Mouse (Mus musculus): Measurements from ENCODE around the gene Syce1l. TPM values are rescaled to one million over a fixed set of nuclear protein-coding genes. Genes with fewer than 3 reads are reported as not detected.

Gene Syce1l
- polyA plus RNA-seq, 1 experiment from 2014 or later = not detected

DNA sequence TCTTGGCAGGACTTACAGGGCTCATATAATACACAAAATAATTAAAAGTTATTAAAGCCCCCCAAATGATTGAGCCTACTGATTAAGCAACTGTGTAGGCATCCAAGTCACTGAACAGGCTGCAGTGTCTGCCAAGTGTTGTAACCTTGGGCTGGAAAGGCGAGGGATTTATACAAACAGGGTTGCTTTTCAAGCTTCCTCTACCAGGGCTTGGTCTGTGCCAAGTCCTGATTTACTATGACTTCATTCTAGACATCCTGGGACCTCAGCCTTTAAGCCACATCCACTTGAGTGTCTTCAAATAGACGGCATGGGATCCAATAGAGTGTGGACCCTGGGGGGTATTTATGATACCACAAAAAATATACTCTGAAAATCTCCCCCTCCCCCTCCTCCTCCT, 32.3 kb downstream of the Syce1l start:
- WGBS (ENCODE audit: insufficient replicate concordance) = 63% methylated on average over 2 of the region's 2 CpGs
- H3K4me2 ChIP-seq = no peak overlapping the region
- H3K9ac ChIP-seq = no peak overlapping the region
- H3K27ac ChIP-seq = no peak overlapping the region
- no peak overlapping the region for H3K4me3 ChIP-seq (replicated peaks)
- DNase-seq (no peak), ATAC-seq (ENCODE audit: low read depth) (no peak)
- no peaks in the 10 kb centered on the region for H3K9me3 ChIP-seq (replicated peaks)
- H3K36me3 ChIP-seq = no peaks in the 10 kb centered on the region
- no peaks in the 10 kb centered on the region for H3K27me3 ChIP-seq
- H3K4me1 ChIP-seq (replicated peaks) = no peaks in the 10 kb centered on the region

DNA sequence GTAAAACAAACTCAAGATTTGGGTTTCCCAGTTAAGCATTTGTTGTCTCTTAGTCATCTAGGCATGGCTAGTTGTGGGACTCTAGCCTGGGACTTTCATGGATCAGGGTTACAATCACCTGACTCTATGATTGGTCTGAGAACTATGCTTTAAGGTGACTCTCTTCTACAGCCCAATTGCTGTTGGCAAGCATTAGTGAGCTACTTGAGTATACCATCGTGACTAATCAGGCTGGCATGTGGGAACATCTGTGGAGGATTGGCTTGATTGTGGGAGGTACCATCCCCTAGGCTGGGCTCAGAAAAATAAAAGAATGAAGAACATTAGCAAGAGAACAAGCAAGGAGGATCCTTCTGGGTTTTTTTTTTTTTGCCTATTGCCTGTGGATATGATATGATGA, 33.8 kb downstream of the Syce1l start:
- DNase-seq = no peak
- WGBS (ENCODE audit: insufficient replicate concordance) = 63% methylated on average over 1 of the region's 1 CpGs
- Histone ChIP-seq H3K36me3 (no peaks in the 10 kb centered on the region), H3K4me3 (replicated peaks) (no peak overlapping the region), H3K9me3 (replicated peaks) (no peaks in the 10 kb centered on the region), H3K27ac (no peak overlapping the region), H3K4me1 (replicated peaks) (no peaks in the 10 kb centered on the region), H3K4me2 (no peak overlapping the region), H3K27me3 (no peaks in the 10 kb centered on the region), H3K9ac (no peak overlapping the region)
- no peak for ATAC-seq (ENCODE audit: low read depth)

DNA sequence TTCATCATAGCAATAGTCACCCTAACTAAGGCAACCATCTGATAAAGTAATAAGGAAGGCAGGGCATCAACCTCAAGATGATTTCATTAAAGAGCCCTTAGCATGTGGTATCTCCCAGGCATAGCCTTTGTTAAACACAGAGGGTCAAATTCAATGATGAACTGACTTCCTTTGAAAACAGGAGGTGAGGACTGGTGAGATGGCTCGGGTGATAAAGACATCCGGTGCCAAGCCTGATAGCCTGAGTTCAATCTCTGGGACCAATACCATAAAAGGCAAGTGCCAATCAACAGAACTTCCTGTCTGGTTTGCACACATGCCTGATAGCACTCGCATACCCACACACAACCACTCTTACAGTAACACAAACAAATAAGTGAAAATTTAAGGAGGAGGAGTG, 36.3 kb downstream of the Syce1l start:
- H3K27me3 ChIP-seq = no peaks in the 10 kb centered on the region
- no peak overlapping the region for H3K27ac ChIP-seq
- ATAC-seq (ENCODE audit: low read depth) = no peak
- H3K4me3 ChIP-seq (replicated peaks) = no peak overlapping the region
- H3K4me1 ChIP-seq (replicated peaks) = no peaks in the 10 kb centered on the region
- WGBS (ENCODE audit: insufficient replicate concordance) = 6% methylated on average over 3 of the region's 3 CpGs
- no peaks in the 10 kb centered on the region for H3K9me3 ChIP-seq (replicated peaks)
- no peak overlapping the region for H3K4me2 ChIP-seq
- no peaks in the 10 kb centered on the region for H3K36me3 ChIP-seq
- no peak overlapping the region for H3K9ac ChIP-seq
- DNase-seq = no peak

DNA sequence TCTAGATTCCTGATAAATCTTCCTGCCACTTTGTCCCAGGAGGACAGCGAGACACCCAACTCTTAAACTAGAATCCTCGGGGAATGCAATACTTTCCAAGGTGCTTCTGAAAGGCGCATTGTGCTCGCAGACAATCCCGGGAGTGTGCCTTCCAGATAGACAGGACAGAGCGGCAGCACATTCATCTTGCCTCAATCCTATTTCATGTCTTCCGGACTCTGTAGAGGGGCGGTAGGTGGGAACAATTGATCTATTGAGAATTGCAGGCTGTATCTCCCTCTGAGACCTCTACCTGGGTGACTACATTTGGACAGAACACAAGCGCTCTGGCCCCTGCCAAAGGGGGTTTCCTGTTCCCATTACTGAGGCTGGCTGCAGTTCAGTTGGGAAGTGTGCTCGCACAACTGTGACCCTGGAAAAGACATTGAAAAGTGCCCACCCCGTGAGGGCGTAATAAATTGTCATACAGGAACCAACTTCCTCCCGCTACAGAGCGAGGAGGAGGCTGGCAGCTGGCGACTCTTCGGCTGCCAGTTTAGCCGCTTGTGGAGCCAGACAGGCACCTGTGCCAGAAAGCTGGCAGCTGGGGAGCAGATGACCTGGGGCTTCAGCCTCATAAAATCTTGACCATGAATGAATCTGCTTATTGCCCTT, 45.0 kb downstream of the Syce1l start:
- Histone ChIP-seq H3K4me1 (replicated peaks) (no peaks in the 10 kb centered on the region), H3K4me3 (replicated peaks) (no peak overlapping the region), H3K4me2 (no peak overlapping the region), H3K9me3 (replicated peaks) (no peaks in the 10 kb centered on the region), H3K36me3 (no peaks in the 10 kb centered on the region), H3K27me3 (no peaks in the 10 kb centered on the region), H3K27ac (no peak overlapping the region), H3K9ac (no peak overlapping the region)
- WGBS (ENCODE audit: insufficient replicate concordance) = 71% methylated on average over 17 of the region's 17 CpGs
- DNase-seq = no peak
- ATAC-seq (ENCODE audit: low read depth) = no peak

DNA sequence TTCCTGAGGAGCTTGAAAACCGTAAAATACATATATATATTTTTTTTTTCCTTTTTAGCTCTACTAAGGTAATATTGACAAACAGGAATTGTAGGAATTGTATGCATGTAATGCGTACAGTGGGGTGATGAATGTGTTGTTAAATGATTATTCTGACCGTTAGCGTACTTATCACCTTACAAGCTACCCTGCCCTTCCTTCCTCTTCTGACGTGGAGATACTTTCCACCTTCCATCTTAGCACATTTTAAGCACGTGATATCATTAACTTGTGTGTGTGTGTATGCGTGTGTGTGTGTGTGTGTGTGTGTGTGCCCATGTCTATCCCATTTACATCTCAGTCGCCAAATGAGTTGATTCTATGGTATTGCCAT, 45.5 kb downstream of the Syce1l start:
- Histone ChIP-seq H3K27me3 (no peaks in the 10 kb centered on the region), H3K36me3 (no peaks in the 10 kb centered on the region), H3K9me3 (replicated peaks) (no peaks in the 10 kb centered on the region), H3K4me2 (no peak overlapping the region), H3K4me1 (replicated peaks) (no peaks in the 10 kb centered on the region), H3K9ac (no peak overlapping the region), H3K4me3 (replicated peaks) (no peak overlapping the region), H3K27ac (no peak overlapping the region)
- 61% methylated on average over 8 of the region's 8 CpGs for WGBS (ENCODE audit: insufficient replicate concordance)
- no peak for DNase-seq
- ATAC-seq (ENCODE audit: low read depth) = no peak

DNA sequence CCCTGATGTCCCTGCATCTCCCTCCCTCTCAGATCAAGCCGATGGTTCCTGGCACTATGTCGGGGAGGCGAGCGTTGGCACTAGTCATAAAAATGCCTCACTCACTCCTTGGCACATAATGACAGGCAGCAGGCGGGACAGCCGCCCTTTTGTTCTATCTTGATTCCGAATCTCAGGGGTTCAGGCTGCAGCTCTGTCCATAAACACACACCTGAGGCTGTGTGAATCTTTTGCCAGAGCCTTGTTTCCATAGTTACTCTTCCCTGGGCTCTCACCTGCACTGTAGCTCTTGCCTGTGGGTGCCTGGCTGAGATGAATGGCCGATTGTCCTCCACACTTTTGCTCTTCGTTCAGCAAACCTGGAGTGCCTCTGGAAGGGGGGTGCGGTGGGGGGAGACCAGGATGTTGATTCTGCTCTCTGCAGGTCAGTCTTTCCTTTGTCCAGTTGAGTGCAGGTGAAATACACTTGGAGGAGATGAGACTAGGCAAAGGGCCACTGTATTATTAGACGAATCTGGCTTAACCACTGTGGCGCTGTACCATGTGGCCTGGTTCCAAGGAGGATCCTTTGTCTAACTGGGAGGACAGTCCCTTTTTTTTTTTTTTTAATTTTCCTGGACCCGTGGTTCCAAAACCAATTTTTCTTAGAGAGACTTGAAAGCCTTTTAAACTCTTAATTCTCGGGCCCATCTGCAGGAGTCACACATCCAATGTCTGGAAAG, 48.8 kb downstream of the Syce1l start:
- no peak overlapping the region for H3K9ac ChIP-seq
- no peaks in the 10 kb centered on the region for H3K27me3 ChIP-seq
- H3K27ac ChIP-seq = no peak overlapping the region
- 66% methylated on average over 14 of the region's 14 CpGs for WGBS (ENCODE audit: insufficient replicate concordance)
- H3K36me3 ChIP-seq = no peaks in the 10 kb centered on the region
- no peaks in the 10 kb centered on the region for H3K4me1 ChIP-seq (replicated peaks)
- DNase-seq (no peak), ATAC-seq (ENCODE audit: low read depth) (no peak)
- no peak overlapping the region for H3K4me3 ChIP-seq (replicated peaks)
- no peaks in the 10 kb centered on the region for H3K9me3 ChIP-seq (replicated peaks)
- H3K4me2 ChIP-seq = no peak overlapping the region

DNA sequence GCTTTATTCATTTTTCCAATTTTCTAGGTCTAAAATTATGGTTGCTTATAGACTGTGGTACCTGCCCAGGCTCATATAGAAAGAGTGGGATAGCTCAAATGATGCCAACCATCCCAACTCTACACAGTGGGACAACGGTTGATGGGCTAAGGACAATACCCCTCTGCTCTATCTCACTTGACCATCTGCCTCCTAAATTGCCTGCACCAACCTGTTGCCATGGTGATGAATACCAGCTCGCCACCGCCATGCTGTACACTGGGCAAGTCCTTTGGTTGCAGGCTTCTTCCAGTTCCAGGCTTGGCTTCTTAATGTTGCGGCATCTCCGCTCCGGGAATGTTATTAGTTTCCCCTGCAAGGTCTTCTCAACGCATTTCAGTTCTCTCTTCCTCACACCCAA, 62.0 kb downstream of the Syce1l start:
- 60% methylated on average over 7 of the region's 7 CpGs for WGBS (ENCODE audit: insufficient replicate concordance)

More for the DNA sequence above, 62.0 kb downstream of the Syce1l start:
- H3K4me2 ChIP-seq = no peak overlapping the region
- DNase-seq = no peak
- H3K9ac ChIP-seq = no peak overlapping the region
- no peaks in the 10 kb centered on the region for H3K4me1 ChIP-seq (replicated peaks)
- no peaks in the 10 kb centered on the region for H3K27me3 ChIP-seq
- no peaks in the 10 kb centered on the region for H3K9me3 ChIP-seq (replicated peaks)
- no peak overlapping the region for H3K4me3 ChIP-seq (replicated peaks)
- no peak overlapping the region for H3K27ac ChIP-seq
- ATAC-seq (ENCODE audit: low read depth) = no peak
- H3K36me3 ChIP-seq = no peaks in the 10 kb centered on the region

Other genes with a start within 250 kb of the Syce1l start
- 2.2 and 3.2 TPM in 2 replicates for gene Mon1b, start 7.6 kb upstream of the Syce1l start, polyA plus RNA-seq (2015; fragmentation: Nextera tagmentation; extraction: Ambion mirVana)
- 0.10 and 0.12 TPM in 2 replicates for gene Adamts18, start 205.5 kb downstream of the Syce1l start, polyA plus RNA-seq (2015; fragmentation: Nextera tagmentation; extraction: Ambion mirVana)

Data from liver, embryonic 13.5 days (tissue).